Mouse (Mus musculus) embryonic facial prominence, embryonic 13.5 days (tissue): Measurements from ENCODE around the gene Cldn24. TPM values are rescaled to one million over a fixed set of nuclear protein-coding genes. Genes with fewer than 3 reads are reported as not detected.

ENCODE experiments used
- ATAC-seq: fragments of 200-750 bp; cut with Nextera tagmentation; 2 replicates; pipeline ENCODE4 v1.8.0; 2017; ENCODE audit warnings: low read depth; ENCODE audit not compliant: insufficient number of reproducible peaks, insufficient read depth, low FRiP score, low TSS enrichment
- H3K27ac ChIP-seq: fragments of 300-500 bp; sonication (generic); 2 replicates; pipeline ENCODE4 v1.5.1; 2015; ENCODE audit warnings: moderate library complexity, mild to moderate bottlenecking, inconsistent platforms
- H3K27me3 ChIP-seq: fragments of 300-500 bp; sonication (generic); 2 replicates; pipeline ENCODE4 v1.6.1; 2015; ENCODE audit warnings: mild to moderate bottlenecking, inconsistent platforms
- H3K36me3 ChIP-seq: fragments of 300-500 bp; sonication (generic); 2 replicates; pipeline ENCODE4 v1.6.1; 2015; ENCODE audit warnings: mild to moderate bottlenecking, inconsistent platforms
- H3K4me1 ChIP-seq: fragments of 300-500 bp; sonication (generic); 2 replicates; pipeline ENCODE4 v1.6.1; 2015; ENCODE audit warnings: inconsistent platforms
- H3K4me2 ChIP-seq: fragments of 300-500 bp; sonication (generic); 2 replicates; pipeline ENCODE4 v1.6.1; 2015; ENCODE audit warnings: moderate library complexity, mild to moderate bottlenecking, inconsistent platforms
- H3K4me3 ChIP-seq: fragments of 300-500 bp; sonication (generic); 2 replicates; pipeline ENCODE4 v1.5.1; 2015; ENCODE audit warnings: mild to moderate bottlenecking, inconsistent platforms
- H3K9ac ChIP-seq: fragments of 300-500 bp; sonication (generic); 2 replicates; pipeline ENCODE4 v1.6.1; 2015; ENCODE audit warnings: mild to moderate bottlenecking, inconsistent platforms
- H3K9me3 ChIP-seq: fragments of 300-500 bp; sonication (generic); 2 replicates; pipeline ENCODE4 v1.6.1; 2016; ENCODE audit warnings: inconsistent platforms
- WGBS: fragments of 180-500 bp; shearing (Covaris S2); methylation state at CpG from one replicate; pipeline ENCODE4 v1.1.7; 2015; ENCODE audit warnings: mixed read lengths; 5-methylcytosine and 5-hydroxymethylcytosine counted together
- polyA plus RNA-seq: library from polyadenylated mRNA; unstranded; fragments of >200 nt; fragmentation: Nextera tagmentation; extraction: Ambion mirVana; gene quantifications from 2 replicates; pipeline ENCODE4 v1.2.1, GENCODE M21; 2015

Gene Cldn24
- polyA plus RNA-seq, 1 experiment from 2014 or later: not detected

- peaks cover 50% of the 10 kb centered on the region for H3K36me3 ChIP-seq
- no peak overlapping the region for H3K27ac ChIP-seq
- H3K27me3 ChIP-seq: no peaks in the 10 kb centered on the region
- H3K4me1 ChIP-seq: peaks cover 17% of the 10 kb centered on the region
- no peak overlapping the region for H3K4me2 ChIP-seq
- WGBS: 85% methylated on average over 1 of the region's 1 CpGs
- no peak overlapping the region for H3K9ac ChIP-seq
- H3K9me3 ChIP-seq: no peaks in the 10 kb centered on the region
- ATAC-seq: no peak
- H3K4me3 ChIP-seq: no peak overlapping the region
Measured at GRCm38 (mm10) chr8:47833944-47834343, 12.0 kb downstream of the Cldn24 start.

GRCm38 (mm10) chr8:47843063-47843462 lies 21.1 kb downstream of the Cldn24 start:
- H3K4me2 ChIP-seq: no peak overlapping the region
- H3K27ac ChIP-seq: no peak overlapping the region
- no peaks in the 10 kb centered on the region for H3K9me3 ChIP-seq
- no peak overlapping the region for H3K4me3 ChIP-seq
- H3K27me3 ChIP-seq: no peaks in the 10 kb centered on the region
- H3K9ac ChIP-seq: no peak overlapping the region
- WGBS: 86% methylated on average over 7 of the region's 7 CpGs
- peaks cover 73% of the 10 kb centered on the region for H3K36me3 ChIP-seq
- ATAC-seq: no peak
- H3K4me1 ChIP-seq: no peaks in the 10 kb centered on the region

GRCm38 (mm10) chr8:47843651-47844050 lies 21.7 kb downstream of the Cldn24 start:
- H3K9me3 ChIP-seq: no peaks in the 10 kb centered on the region
- WGBS: 96% methylated on average over 10 of the region's 10 CpGs
- no peak overlapping the region for H3K4me3 ChIP-seq
- H3K4me2 ChIP-seq: no peak overlapping the region
- H3K27ac ChIP-seq: no peak overlapping the region
- no peaks in the 10 kb centered on the region for H3K4me1 ChIP-seq
- no peak for ATAC-seq
- H3K36me3 ChIP-seq: peaks cover 79% of the 10 kb centered on the region
- no peak overlapping the region for H3K9ac ChIP-seq
- no peaks in the 10 kb centered on the region for H3K27me3 ChIP-seq

- 83% methylated on average over 13 of the region's 13 CpGs for WGBS
- ATAC-seq: no peak
- H3K4me2 ChIP-seq: no peak overlapping the region
- H3K27ac ChIP-seq: no peak overlapping the region
- no peaks in the 10 kb centered on the region for H3K27me3 ChIP-seq
- no peak overlapping the region for H3K4me3 ChIP-seq
- H3K9ac ChIP-seq: no peak overlapping the region
- no peaks in the 10 kb centered on the region for H3K9me3 ChIP-seq
- H3K36me3 ChIP-seq: peaks cover 87% of the 10 kb centered on the region
- H3K4me1 ChIP-seq: no peaks in the 10 kb centered on the region
Measured at GRCm38 (mm10) chr8:47845956-47846355, 24.0 kb downstream of the Cldn24 start.

DNA sequence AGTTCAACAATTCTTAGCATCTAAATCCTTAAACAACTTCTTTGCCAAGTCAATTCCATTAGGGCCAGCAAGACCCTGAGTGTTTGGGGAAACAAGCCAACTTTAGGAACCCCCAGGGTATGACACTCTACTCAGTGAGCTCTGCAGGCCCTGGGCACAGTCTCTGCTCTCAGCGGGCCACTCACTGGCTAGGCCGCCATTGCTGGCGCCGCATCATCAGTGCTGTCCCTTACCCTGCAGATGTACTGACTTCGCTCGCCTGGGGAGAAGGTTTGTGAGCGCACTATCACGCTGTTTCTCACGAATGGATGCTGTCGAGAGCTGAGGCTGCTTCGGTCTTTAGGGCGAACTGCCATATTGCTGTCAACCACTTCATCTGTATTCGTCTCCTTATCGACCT lies 25.2 kb downstream of the Cldn24 start:
- WGBS: 93% methylated on average over 14 of the region's 14 CpGs
- Histone ChIP-seq H3K9ac (no peak overlapping the region), H3K4me2 (no peak overlapping the region), H3K27ac (no peak overlapping the region), H3K4me1 (peaks cover 6% of the 10 kb centered on the region), H3K27me3 (no peaks in the 10 kb centered on the region), H3K4me3 (no peak overlapping the region), H3K9me3 (no peaks in the 10 kb centered on the region), H3K36me3 (peaks cover 82% of the 10 kb centered on the region)
- no peak for ATAC-seq

- Histone ChIP-seq H3K4me1 (peaks cover 14% of the 10 kb centered on the region), H3K4me2 (no peak overlapping the region), H3K27me3 (no peaks in the 10 kb centered on the region), H3K9ac (no peak overlapping the region), H3K36me3 (peaks cover 74% of the 10 kb centered on the region), H3K4me3 (no peak overlapping the region), H3K9me3 (no peaks in the 10 kb centered on the region), H3K27ac (no peak overlapping the region)
- WGBS: 95% methylated on average over 6 of the region's 6 CpGs
- no peak for ATAC-seq
Measured at GRCm38 (mm10) chr8:47847931-47848330, 26.0 kb downstream of the Cldn24 start.

DNA sequence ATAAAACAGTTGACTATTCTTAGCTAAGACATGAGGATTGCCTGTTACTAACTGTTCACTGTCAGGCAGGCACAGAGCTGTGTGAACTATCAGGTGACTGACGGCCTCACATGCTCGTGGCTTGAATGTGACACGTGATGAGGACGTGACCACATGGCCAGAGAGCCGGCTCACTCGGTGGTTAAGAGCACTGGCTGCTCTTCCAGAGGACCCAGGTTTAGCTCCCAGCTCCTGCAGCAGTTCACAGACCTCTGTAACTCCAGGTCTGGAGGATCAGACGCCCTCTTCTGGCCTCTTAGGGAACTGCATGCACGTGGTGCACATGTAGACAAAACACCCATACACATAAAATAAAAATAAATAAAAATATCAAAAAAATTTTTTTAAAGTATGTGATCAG lies 27.9 kb downstream of the Cldn24 start:
- no peak for ATAC-seq
- H3K27ac ChIP-seq: no peak overlapping the region
- no peaks in the 10 kb centered on the region for H3K9me3 ChIP-seq
- 83% methylated on average over 8 of the region's 8 CpGs for WGBS
- H3K4me2 ChIP-seq: no peak overlapping the region
- H3K4me3 ChIP-seq: no peak overlapping the region
- H3K27me3 ChIP-seq: no peaks in the 10 kb centered on the region
- H3K9ac ChIP-seq: no peak overlapping the region
- H3K4me1 ChIP-seq: peaks cover 20% of the 10 kb centered on the region
- peaks cover 71% of the 10 kb centered on the region for H3K36me3 ChIP-seq

- peak overlapping the region; percentile 85 for H3K27ac ChIP-seq
- peaks cover 20% of the 10 kb centered on the region for H3K4me1 ChIP-seq
- H3K4me3 ChIP-seq: peak overlapping the region; percentile 20; the same call in 1 of the 2 replicates
- ATAC-seq: no peak
- no peaks in the 10 kb centered on the region for H3K27me3 ChIP-seq
- H3K36me3 ChIP-seq: peaks cover 70% of the 10 kb centered on the region
- peak overlapping the region; percentile 50 for H3K4me2 ChIP-seq
- 33% methylated on average over 12 of the region's 12 CpGs for WGBS
- peak overlapping the region; percentile 55; the same call in 1 of the 2 replicates for H3K9ac ChIP-seq
- no peaks in the 10 kb centered on the region for H3K9me3 ChIP-seq
Measured at GRCm38 (mm10) chr8:47851824-47852502, 30.0 kb downstream of the Cldn24 start.

GRCm38 (mm10) chr8:47852737-47853136 lies 30.8 kb downstream of the Cldn24 start:
- 81% methylated on average over 5 of the region's 5 CpGs for WGBS
- peaks cover 20% of the 10 kb centered on the region for H3K4me1 ChIP-seq
- peak overlapping the region; percentile 85 for H3K27ac ChIP-seq
- peak overlapping the region; percentile 55; the same call in 1 of the 2 replicates for H3K9ac ChIP-seq
- no peaks in the 10 kb centered on the region for H3K27me3 ChIP-seq
- no peaks in the 10 kb centered on the region for H3K9me3 ChIP-seq
- H3K4me3 ChIP-seq: no peak overlapping the region
- ATAC-seq: no peak
- peaks cover 66% of the 10 kb centered on the region for H3K36me3 ChIP-seq
- H3K4me2 ChIP-seq: no peak overlapping the region

DNA sequence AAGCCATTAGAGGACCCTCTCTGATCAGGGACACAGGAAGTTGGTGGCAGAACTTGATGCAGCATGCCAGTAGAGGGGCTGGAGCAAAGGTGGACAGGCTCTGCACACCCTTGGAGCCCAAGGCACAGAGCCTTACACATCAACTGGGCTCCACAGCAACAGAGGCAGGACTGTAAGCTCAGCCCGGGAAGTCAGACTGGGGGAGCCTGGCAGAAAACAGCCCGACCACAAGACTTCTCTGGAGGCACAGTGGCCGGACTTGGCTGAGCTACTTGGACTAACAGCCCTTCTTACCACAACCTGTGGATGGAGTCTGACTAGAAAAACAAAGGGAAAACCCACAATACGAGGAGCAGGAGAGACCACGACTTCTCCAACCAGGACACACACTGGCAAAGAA lies 31.4 kb downstream of the Cldn24 start:
- Histone ChIP-seq H3K4me1 (peaks cover 20% of the 10 kb centered on the region), H3K9ac (no peak overlapping the region), H3K9me3 (no peaks in the 10 kb centered on the region), H3K27ac (peak overlapping the region; percentile 85; the same call in 1 of the 2 replicates), H3K4me2 (no peak overlapping the region), H3K4me3 (no peak overlapping the region), H3K27me3 (no peaks in the 10 kb centered on the region), H3K36me3 (peaks cover 66% of the 10 kb centered on the region)
- WGBS: 84% methylated on average over 5 of the region's 5 CpGs
- ATAC-seq: 0 out of 2 replicates have a peak, but pooled peaks have one; percentile 50

DNA sequence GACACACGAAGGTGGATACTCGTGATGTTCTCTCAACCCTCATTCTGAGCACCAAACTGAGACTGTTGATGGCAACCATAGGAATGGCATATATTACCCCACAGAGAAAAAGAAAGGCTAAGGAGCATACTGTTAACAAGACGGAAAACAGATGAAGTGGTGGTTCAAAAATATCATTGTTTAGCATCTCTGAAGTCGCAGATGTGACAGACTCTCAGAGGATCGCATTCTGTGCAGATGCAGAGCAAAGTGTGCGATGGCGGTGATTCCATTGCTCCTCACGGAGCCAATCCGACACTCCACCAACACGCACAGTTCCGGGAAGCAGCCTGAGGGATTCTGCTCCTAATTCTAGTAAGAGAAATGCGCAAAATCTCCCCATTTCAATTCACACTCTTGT lies 37.3 kb downstream of the Cldn24 start:
- H3K4me1 ChIP-seq: 0 out of 2 replicates have a peak, but pooled peaks cover 3% of the 10 kb centered on the region
- no peak for ATAC-seq
- no peaks in the 10 kb centered on the region for H3K27me3 ChIP-seq
- H3K27ac ChIP-seq: no peak overlapping the region
- peaks cover 86% of the 10 kb centered on the region for H3K36me3 ChIP-seq
- H3K9me3 ChIP-seq: no peaks in the 10 kb centered on the region
- H3K4me3 ChIP-seq: no peak overlapping the region
- H3K9ac ChIP-seq: no peak overlapping the region
- no peak overlapping the region for H3K4me2 ChIP-seq
- 84% methylated on average over 12 of the region's 12 CpGs for WGBS

DNA sequence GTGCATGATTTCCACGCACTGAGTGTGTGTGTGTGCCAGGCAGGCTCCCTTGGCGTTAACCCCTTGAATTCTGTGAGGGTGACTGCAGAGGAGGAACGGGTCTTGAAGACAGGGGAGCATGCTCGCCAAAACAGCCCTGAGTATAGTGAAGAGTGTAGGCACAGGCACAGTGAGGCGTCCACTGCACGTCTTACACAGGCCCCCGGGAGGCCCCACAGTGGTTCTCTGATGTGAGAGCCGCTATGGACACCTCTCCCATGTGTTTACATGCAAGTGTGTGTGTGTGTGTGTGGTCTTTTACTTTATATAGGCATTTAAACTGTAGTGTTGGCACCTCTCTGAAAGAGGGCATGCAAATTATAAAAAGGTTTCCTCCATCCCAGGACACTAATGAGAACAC lies 44.6 kb downstream of the Cldn24 start:
- Histone ChIP-seq H3K9me3 (no peaks in the 10 kb centered on the region), H3K36me3 (peaks cover 75% of the 10 kb centered on the region), H3K4me2 (no peak overlapping the region), H3K9ac (no peak overlapping the region), H3K4me3 (no peak overlapping the region), H3K27ac (no peak overlapping the region), H3K27me3 (no peaks in the 10 kb centered on the region), H3K4me1 (peaks cover 5% of the 10 kb centered on the region)
- 87% methylated on average over 8 of the region's 8 CpGs for WGBS
- no peak for ATAC-seq
